Mouse (Mus musculus): ENCODE data around the gene Klhl21.

GRCm38 (mm10) chr4:152010707-152011134, 2.1 kb downstream of the Klhl21 start:
- TF ChIP-seq CTCF (IDR thresholded peaks at IDR 0.05): no peak
- 0 out of 2 replicates have a peak, but pooled peaks have one; percentile 23 for TF ChIP-seq POLR2A (IDR thresholded peaks at IDR 0.05; ENCODE audit: insufficient read depth, low read depth, low read length)
